Mouse (Mus musculus) hindbrain, embryonic 13.5 days (tissue): ENCODE measurements around the gene Fto. TPM values are rescaled to one million over a fixed set of nuclear protein-coding genes. Genes with fewer than 3 reads are reported as not detected.

ENCODE experiments used
- ATAC-seq: fragments of 200-750 bp; cut with Nextera tagmentation; 2 replicates; pipeline ENCODE4 v1.8.0; 2017; ENCODE audit warnings: moderate TSS enrichment; ENCODE audit not compliant: low FRiP score
- H3K27ac ChIP-seq: fragments of 300-500 bp; sonication (generic); 2 replicates; pipeline ENCODE4 v1.5.1; 2015; ENCODE audit warnings: inconsistent platforms, mild to moderate bottlenecking, moderate library complexity
- H3K27me3 ChIP-seq: fragments of 300-500 bp; sonication (generic); 2 replicates; pipeline ENCODE4 v1.6.1; 2015; ENCODE audit warnings: mild to moderate bottlenecking, inconsistent platforms
- H3K36me3 ChIP-seq: fragments of 300-500 bp; sonication (generic); 2 replicates; pipeline ENCODE4 v1.6.1; 2015; ENCODE audit warnings: mild to moderate bottlenecking, inconsistent platforms
- H3K4me1 ChIP-seq: fragments of 300-500 bp; sonication (generic); replicated peaks from 2 replicates; pipeline ENCODE4 v1.6.1; 2015; ENCODE audit warnings: inconsistent platforms
- H3K4me2 ChIP-seq: fragments of 300-500 bp; sonication (generic); 2 replicates; pipeline ENCODE4 v1.6.1; 2015; ENCODE audit warnings: inconsistent platforms, mild to moderate bottlenecking, moderate library complexity
- H3K4me3 ChIP-seq: fragments of 300-500 bp; sonication (generic); 2 replicates; pipeline ENCODE4 v1.5.1; 2015; ENCODE audit warnings: mild to moderate bottlenecking, inconsistent platforms
- H3K9ac ChIP-seq: fragments of 300-500 bp; sonication (generic); 2 replicates; pipeline ENCODE4 v1.6.1; 2015; ENCODE audit warnings: mild to moderate bottlenecking, inconsistent platforms
- H3K9me3 ChIP-seq: fragments of 300-500 bp; sonication (generic); 2 replicates; pipeline ENCODE4 v1.6.1; 2016; ENCODE audit warnings: inconsistent platforms
- WGBS: fragments of 180-500 bp; shearing (Covaris S2); methylation state at CpG from one replicate; pipeline ENCODE4 v1.1.7; 2015; 5-methylcytosine and 5-hydroxymethylcytosine counted together
- polyA plus RNA-seq: library from polyadenylated mRNA; unstranded; fragments of >200 nt; fragmentation: Nextera tagmentation; extraction: Ambion mirVana; gene quantifications from 2 replicates; pipeline ENCODE4 v1.2.1, GENCODE M21; 2015

The Fto gene
- polyA plus RNA-seq, 1 experiment from 2014 or later, result 126 TPM

DNA sequence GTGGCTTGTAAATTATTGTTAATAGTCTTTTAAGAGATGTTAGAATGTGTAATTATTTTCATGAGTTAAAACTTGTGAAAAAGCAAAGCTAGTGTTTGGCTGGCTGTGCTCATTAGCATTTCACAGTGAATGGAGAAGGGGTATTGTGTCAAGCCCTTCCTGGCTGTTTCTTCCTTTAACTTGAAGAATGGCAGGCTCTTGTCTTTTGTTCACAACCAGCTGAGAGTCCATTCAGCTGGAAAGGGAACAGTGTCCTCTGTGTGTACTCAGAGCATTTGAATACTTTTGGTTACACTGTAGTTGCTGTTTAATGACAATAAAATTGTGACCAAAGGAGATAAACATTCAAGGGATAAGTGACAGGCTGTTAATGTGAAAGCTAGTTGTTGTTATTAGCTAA lies 52.5 kb downstream of the Fto start:
- Histone ChIP-seq H3K4me2 (no peak overlapping the region), H3K4me3 (no peak overlapping the region), H3K4me1 (peaks cover 25% of the 10 kb centered on the region), H3K9me3 (no peaks in the 10 kb centered on the region), H3K9ac (no peak overlapping the region), H3K27ac (no peak overlapping the region), H3K27me3 (peaks cover 64% of the 10 kb centered on the region), H3K36me3 (no peaks in the 10 kb centered on the region)
- 0 out of 2 replicates have a peak, but pooled peaks have one; percentile 24 for ATAC-seq

DNA sequence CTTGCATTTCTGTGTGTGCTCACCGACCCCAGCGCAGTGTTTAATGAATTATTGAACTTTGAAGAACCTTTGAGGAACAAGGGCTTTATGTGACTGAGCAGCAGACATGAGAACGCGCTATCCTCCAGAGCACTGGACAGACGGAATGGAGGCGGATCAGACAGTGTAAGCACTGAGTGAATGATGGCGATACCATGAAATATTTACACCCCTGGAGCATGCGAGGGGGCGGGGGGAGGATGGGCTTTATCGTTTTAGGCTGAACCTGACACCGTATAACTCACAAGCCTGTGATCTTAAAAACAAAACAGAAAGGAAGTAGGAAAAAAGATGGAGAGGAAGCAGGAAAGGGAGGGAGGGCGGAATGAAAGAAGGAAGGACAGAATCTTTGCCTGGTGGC lies 57.6 kb downstream of the Fto start:
- Histone ChIP-seq H3K27ac (no peak overlapping the region), H3K4me1 (peaks cover 42% of the 10 kb centered on the region), H3K9ac (no peak overlapping the region), H3K9me3 (no peaks in the 10 kb centered on the region), H3K4me3 (no peak overlapping the region), H3K4me2 (no peak overlapping the region), H3K27me3 (peaks cover 47% of the 10 kb centered on the region), H3K36me3 (no peaks in the 10 kb centered on the region)
- ATAC-seq, result no peak
- 40% methylated on average over 12 of the region's 12 CpGs for WGBS

DNA sequence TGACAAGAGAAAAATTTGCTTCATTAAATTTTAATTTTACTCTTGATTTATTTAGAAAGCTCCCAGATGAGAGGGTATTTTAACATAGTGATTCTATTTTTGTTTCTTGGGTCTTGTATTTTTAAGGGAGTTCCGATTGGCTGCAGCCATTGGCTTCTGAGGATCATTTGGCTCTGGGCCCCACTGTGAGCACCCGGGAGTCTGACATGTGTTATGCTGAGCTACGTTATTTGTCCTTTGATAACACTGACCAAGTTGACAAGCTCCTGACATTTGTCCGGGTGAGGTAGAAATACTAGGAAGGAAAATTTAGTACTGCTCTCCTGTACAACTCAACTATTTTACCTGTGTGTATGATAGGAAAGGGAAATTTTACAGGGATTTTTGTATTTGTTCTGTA lies 58.7 kb downstream of the Fto start:
- H3K4me1 ChIP-seq, result peaks cover 50% of the 10 kb centered on the region
- no peak overlapping the region for H3K4me2 ChIP-seq
- H3K36me3 ChIP-seq, result no peaks in the 10 kb centered on the region
- no peak overlapping the region for H3K4me3 ChIP-seq
- WGBS, result 41% methylated on average over 4 of the region's 4 CpGs
- H3K27ac ChIP-seq, result no peak overlapping the region
- no peak for ATAC-seq
- peaks cover 56% of the 10 kb centered on the region for H3K27me3 ChIP-seq
- H3K9me3 ChIP-seq, result no peaks in the 10 kb centered on the region
- no peak overlapping the region for H3K9ac ChIP-seq

DNA sequence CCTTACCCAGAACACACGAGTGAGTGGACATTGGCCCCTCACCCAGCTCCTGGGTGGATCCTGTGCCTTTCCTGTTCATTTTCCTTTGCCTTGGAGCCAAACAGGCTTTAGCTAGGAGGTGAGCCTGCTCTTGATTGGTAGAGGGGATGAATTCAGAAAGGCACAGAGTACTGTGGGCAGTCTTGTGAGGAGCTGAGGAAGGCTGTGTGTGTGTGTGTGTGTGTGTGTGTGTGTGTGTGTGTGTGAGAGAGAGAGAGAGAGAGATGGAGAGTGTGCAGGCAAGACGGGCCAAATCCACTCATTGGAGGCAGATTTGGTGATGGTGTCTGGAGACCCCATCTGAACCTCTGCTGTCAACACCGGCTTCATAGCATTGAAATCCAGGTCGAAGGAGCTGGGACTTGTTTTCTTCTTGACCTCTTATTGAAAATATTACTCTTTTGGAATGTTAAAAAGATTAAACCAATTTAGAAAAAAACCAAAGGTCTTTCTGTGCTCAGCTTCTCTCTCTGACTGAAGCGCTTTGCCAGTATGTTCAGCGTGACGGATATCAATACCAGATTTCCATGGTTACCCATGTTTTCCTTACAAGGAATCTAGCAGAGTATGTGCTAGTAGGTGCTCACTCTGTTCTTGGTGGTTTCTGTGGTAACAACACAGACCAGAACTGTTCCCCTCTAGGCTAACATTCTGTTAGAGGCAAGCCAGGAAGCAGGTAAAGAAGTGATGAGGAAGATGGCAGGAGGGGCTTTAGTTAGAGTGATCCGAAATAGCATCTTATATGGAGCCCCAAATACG lies 59.7 kb downstream of the Fto start:
- H3K4me1 ChIP-seq, result peaks cover 51% of the 10 kb centered on the region
- H3K4me2 ChIP-seq, result no peak overlapping the region
- H3K27me3 ChIP-seq, result peaks cover 56% of the 10 kb centered on the region
- no peak overlapping the region for H3K27ac ChIP-seq
- H3K4me3 ChIP-seq, result no peak overlapping the region
- H3K36me3 ChIP-seq, result no peaks in the 10 kb centered on the region
- WGBS, result 51% methylated on average over 9 of the region's 9 CpGs
- no peaks in the 10 kb centered on the region for H3K9me3 ChIP-seq
- no peak overlapping the region for H3K9ac ChIP-seq
- ATAC-seq, result 0 out of 2 replicates have a peak, but pooled peaks have one; percentile 28

DNA sequence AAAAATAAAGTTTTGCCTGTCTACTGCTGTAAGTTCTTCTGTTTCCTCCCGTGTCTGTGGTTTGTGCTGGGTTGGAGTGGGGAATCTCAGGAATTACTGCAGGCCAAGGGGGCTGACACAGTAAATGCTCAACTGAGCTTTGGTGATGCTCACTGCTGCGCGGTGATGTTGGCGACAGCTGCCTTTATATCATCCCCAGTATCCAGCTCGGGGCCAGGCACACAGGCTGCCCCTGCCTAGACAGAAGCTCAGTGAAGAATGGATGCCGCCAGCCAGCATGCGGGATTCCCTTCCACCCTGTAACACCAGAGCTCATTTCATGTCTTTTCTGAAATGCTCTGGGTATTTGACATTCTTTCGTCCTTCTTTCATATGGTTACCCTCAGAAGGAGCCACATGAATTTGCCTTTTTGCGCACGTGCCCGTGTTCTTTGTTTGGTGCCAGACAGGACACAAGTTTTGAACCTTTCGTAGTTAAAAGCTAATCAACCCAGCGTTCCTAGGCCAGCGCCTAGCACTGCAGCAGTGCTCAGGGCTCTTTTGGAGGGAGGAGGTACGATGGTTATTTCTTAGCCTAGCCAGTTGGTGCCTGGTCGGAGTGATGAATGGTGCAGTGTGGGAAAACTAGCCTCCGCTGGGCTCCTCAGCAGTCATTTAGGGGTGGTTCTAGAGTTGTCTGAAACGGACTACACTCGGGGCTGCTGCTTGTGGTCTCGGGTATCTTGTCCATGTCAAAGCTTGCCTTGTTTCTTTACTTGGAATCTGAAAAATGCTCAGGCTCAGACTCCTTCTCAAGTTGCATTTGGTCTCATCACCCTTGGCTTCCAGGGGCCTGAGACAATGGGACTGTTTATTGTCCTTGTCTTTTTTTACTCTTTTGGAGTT lies 62.0 kb downstream of the Fto start:
- Histone ChIP-seq H3K4me1 (peaks cover 60% of the 10 kb centered on the region), H3K9me3 (no peaks in the 10 kb centered on the region), H3K4me3 (no peak overlapping the region), H3K9ac (no peak overlapping the region), H3K27me3 (peaks cover 47% of the 10 kb centered on the region), H3K36me3 (no peaks in the 10 kb centered on the region), H3K27ac (no peak overlapping the region), H3K4me2 (no peak overlapping the region)
- WGBS, result 27% methylated on average over 20 of the region's 20 CpGs
- ATAC-seq, result no peak

DNA sequence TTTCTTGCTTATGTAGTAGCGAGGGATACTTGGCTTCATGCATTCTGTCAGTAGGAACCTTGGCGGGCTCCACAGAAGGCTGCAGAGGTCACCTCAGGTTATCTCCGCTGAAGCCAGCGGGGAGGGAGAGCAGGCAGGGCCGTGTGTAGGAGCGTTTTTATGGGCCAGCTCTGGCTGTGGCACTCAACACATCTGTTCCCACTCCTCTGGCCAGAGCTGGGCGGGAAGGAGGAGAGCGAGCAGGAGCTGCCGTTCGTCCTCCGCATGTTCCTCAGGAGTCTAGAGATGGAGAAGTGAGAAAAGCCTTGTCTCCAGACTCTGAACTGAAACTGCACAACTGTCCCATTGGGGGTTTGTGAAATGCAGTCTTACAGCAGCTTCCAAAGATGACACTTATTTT lies 63.5 kb downstream of the Fto start:
- H3K27me3 ChIP-seq, result peaks cover 45% of the 10 kb centered on the region
- peaks cover 65% of the 10 kb centered on the region for H3K4me1 ChIP-seq
- H3K27ac ChIP-seq, result no peak overlapping the region
- H3K4me3 ChIP-seq, result no peak overlapping the region
- H3K4me2 ChIP-seq, result no peak overlapping the region
- no peak overlapping the region for H3K9ac ChIP-seq
- H3K9me3 ChIP-seq, result no peaks in the 10 kb centered on the region
- 42% methylated on average over 11 of the region's 11 CpGs for WGBS
- ATAC-seq, result no peak
- H3K36me3 ChIP-seq, result no peaks in the 10 kb centered on the region

DNA sequence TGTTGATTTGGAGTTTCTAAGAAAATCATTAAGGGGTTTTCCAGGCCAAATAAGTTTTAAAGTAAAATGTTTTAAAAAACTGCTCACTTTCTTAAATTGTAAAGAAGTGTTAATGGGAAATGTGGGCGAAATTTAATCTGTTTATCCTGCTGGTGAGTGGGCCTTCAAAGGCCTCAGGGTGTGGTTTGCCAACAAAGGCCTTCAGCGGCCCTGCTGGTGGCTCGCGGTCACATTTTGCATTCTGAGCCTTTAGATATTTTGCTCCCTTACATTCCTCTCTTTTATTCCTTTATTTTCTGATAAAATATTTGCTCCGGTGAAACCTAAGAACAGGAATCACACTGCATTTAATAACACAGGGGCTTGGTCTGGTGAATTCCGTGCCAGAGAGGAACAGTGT lies 64.0 kb downstream of the Fto start:
- Histone ChIP-seq H3K27me3 (peaks cover 42% of the 10 kb centered on the region), H3K36me3 (no peaks in the 10 kb centered on the region), H3K4me3 (no peak overlapping the region), H3K27ac (no peak overlapping the region), H3K4me2 (no peak overlapping the region), H3K9ac (no peak overlapping the region), H3K9me3 (no peaks in the 10 kb centered on the region), H3K4me1 (peaks cover 64% of the 10 kb centered on the region)
- WGBS, result 60% methylated on average over 6 of the region's 6 CpGs
- no peak for ATAC-seq

DNA sequence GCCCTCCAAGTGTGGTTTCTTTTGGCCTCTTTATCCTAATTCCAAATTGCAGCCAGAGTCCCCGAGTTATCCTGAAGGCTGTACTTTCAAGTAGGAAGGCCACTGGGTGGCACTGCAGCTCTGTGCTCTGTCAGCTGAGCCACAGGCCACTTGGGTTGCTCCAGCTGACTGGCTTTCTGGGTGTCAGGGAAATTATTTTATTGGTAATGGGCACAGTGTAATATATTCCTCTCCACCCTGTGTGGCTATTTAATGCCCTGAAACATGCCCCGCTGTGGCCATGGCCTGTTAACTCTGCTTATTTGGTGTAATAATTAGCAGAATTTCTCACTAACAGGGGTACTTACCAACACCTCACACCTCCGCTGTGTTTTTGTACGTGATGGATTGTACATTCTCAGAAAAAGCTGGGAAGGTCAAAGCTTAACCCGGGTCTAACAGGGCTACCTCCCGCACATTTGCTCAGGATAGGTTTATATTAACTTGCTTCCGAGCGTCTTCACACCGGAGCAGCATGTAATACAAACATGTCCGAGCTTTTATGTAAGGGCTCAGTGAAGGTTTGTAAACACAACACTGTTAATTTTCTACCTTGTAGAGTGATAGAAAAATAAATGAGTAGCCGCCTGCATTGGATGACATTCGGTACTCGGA lies 65.6 kb downstream of the Fto start:
- peaks cover 34% of the 10 kb centered on the region for H3K27me3 ChIP-seq
- no peak overlapping the region for H3K9ac ChIP-seq
- H3K36me3 ChIP-seq, result no peaks in the 10 kb centered on the region
- WGBS, result 66% methylated on average over 13 of the region's 13 CpGs
- H3K27ac ChIP-seq, result no peak overlapping the region
- H3K4me3 ChIP-seq, result no peak overlapping the region
- H3K4me1 ChIP-seq, result peaks cover 56% of the 10 kb centered on the region
- no peak overlapping the region for H3K4me2 ChIP-seq
- ATAC-seq, result peak; percentile 57; the same call in 1 of the 2 replicates
- no peaks in the 10 kb centered on the region for H3K9me3 ChIP-seq

DNA sequence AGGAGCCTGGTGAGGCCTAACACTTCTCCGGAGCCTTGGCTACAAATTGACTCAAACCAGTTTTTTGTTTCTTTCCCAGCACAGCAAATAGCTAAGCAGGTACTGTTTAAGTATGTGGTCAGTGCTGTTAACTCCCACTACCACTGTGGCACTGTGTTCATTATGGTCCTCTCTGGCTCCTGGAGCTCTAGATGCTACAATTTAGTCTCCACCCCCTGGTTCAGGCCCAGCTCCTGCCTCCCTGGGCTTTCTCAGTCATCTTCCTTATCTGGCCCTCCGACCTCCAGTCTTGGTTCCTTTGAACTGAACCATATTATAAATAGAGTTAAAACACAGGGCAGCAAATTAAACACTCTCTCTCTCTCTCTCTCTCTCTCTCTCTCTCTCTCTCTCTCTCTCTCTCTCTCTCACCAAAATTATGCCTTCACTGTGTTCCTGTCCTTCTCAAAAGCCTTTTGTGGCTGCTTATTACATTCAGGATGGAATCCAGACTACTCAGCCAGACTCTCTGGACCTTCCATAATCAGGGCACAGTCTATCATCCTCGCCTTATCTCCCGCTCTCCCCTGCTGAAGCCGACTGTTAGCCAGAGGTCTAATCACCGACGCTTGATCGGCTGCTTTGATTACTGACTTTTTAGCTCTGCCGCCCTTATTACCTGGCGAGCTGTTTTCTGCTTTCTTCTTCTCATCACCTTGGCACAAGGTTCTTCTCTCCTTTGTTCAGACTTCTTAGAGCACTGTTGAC lies 67.6 kb downstream of the Fto start:
- Histone ChIP-seq H3K9me3 (no peaks in the 10 kb centered on the region), H3K27me3 (peaks cover 29% of the 10 kb centered on the region), H3K36me3 (no peaks in the 10 kb centered on the region), H3K4me1 (peaks cover 50% of the 10 kb centered on the region), H3K9ac (peak overlapping the region; percentile 3; the same call in 1 of the 2 replicates), H3K4me2 (no peak overlapping the region), H3K4me3 (no peak overlapping the region), H3K27ac (no peak overlapping the region)
- ATAC-seq, result no peak
- WGBS, result 22% methylated on average over 10 of the region's 10 CpGs

DNA sequence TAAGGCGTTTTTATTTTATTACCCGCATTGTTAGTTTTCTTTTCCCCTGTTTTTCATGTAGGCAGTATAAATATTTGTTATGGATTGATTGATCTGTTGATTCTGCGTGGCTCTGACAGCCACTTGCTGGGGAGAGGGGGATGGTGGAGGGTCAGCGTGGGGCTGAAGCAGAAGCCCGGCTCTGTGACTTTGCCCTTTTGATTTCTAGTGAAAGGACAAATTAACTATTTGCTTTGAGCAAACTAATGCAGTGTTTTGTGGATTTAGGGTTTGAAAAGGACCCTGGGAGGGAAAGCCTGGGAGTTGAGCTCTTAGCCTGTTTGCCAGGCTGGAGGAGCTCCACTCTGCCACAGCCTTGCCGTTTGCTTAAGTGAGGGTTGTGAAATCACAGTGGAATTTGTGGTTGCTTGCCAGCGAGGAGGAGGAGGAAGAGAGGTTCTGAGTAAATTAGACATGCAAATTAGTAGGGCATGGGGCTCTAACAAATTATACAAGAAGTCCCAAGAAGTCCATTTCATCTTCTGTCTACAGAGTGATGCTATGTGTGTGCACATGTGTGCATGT lies 68.3 kb downstream of the Fto start:
- WGBS, result 12% methylated on average over 7 of the region's 7 CpGs
- no peaks in the 10 kb centered on the region for H3K36me3 ChIP-seq
- ATAC-seq, result no peak
- H3K9ac ChIP-seq, result 0 out of 2 replicates have a peak overlapping the region, but pooled peaks have one; percentile 3
- H3K4me3 ChIP-seq, result no peak overlapping the region
- H3K4me2 ChIP-seq, result no peak overlapping the region
- H3K4me1 ChIP-seq, result peaks cover 44% of the 10 kb centered on the region
- H3K27me3 ChIP-seq, result peaks cover 23% of the 10 kb centered on the region
- H3K27ac ChIP-seq, result no peak overlapping the region
- no peaks in the 10 kb centered on the region for H3K9me3 ChIP-seq

DNA sequence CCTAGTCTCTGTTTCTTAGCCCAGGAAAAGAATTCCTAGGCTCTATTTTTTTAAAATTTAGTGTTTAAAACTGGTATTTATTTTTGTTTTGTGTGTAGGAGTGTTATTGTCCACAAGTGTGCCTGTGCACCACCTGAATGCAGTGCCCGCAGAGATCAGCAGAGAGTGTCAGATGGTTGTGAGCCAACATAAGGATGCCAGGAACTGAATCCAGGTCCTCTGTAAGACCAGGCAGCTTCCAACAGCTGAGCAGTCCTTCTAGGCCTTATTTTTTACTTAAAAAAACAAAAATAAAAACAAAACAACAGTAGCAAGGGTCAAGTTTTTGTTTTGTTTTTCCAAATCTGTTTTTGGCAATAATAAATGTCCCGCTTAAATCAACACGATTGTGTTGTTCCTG lies 69.9 kb downstream of the Fto start:
- Histone ChIP-seq H3K36me3 (no peaks in the 10 kb centered on the region), H3K27me3 (peaks cover 9% of the 10 kb centered on the region), H3K27ac (no peak overlapping the region), H3K4me3 (no peak overlapping the region), H3K4me2 (no peak overlapping the region), H3K9ac (no peak overlapping the region), H3K4me1 (peaks cover 40% of the 10 kb centered on the region), H3K9me3 (no peaks in the 10 kb centered on the region)
- ATAC-seq, result no peak
- 83% methylated on average over 3 of the region's 3 CpGs for WGBS
